Mouse (Mus musculus) ES-E14 (cell line): ENCODE results near the gene Bcar3. TPM values are rescaled to one million over a fixed set of nuclear protein-coding genes. Genes with fewer than 3 reads are reported as not detected.
A peak's percentile ranks its signal among the peaks of the same experiment; 100 is the strongest.
"Not testable (repeated sequence)": the region's sequence is repeated elsewhere in the genome, so short reads cannot be mapped to it uniquely, and the experiment has no call there.

Experiments
- DNase-seq: peaks from one replicate; pipeline ENCODE4 v3.0.0-alpha.2; 2013; ENCODE audit warnings: low read depth, low spot score
- H3K27ac ChIP-seq: 2 replicates; pipeline ENCODE4 v1.5.1; 2012; ENCODE audit warnings: low read depth, mild to moderate bottlenecking, low read length, moderate library complexity, mixed read lengths; ENCODE audit not compliant: poor library complexity, insufficient read depth, severe bottlenecking
- H3K36me3 ChIP-seq: 2 replicates; pipeline ENCODE4 v1.6.1; 2012; ENCODE audit warnings: mild to moderate bottlenecking, low read length, moderate library complexity, mixed read lengths; ENCODE audit not compliant: control insufficient read depth, poor library complexity, insufficient read depth, severe bottlenecking
- H3K4me1 ChIP-seq, 2 experiments: fragments of 150-350 bp in 1 of 2; sonication (generic) in 1 of 2; 2 replicates each; pipeline ENCODE4 v1.6.1; 2012; ENCODE audit warnings: low read length in 2 of 2, mild to moderate bottlenecking in 1 of 2, mixed read lengths in 1 of 2; ENCODE audit not compliant: control insufficient read depth in 2 of 2, insufficient read depth in 2 of 2, poor library complexity in 1 of 2
- H3K4me3 ChIP-seq, 2 experiments: fragments of 150-350 bp in 1 of 2; sonication (generic) in 1 of 2; 2 replicates each; pipeline ENCODE4 v1.5.1; 2012; ENCODE audit warnings: low read length in 2 of 2, low read depth in 1 of 2, mild to moderate bottlenecking in 1 of 2, mixed read lengths in 1 of 2; ENCODE audit not compliant: insufficient read depth in 1 of 2, poor library complexity in 1 of 2, severe bottlenecking in 1 of 2
- H3K9ac ChIP-seq: 2 replicates; pipeline ENCODE4 v1.6.1; 2012; ENCODE audit warnings: low read depth, mild to moderate bottlenecking, low read length, mixed read lengths; ENCODE audit not compliant: poor library complexity, insufficient read depth, severe bottlenecking
- H3K9me3 ChIP-seq: fragments of 150-350 bp; sonication (generic); 2 replicates; pipeline ENCODE4 v1.6.1; 2012; ENCODE audit warnings: low read depth, mild to moderate bottlenecking, low read length; ENCODE audit not compliant: control insufficient read depth, insufficient read depth
- CHD2 ChIP-seq: IDR thresholded peaks from 2 replicates; pipeline ENCODE4 v1.6.1; 2014; ENCODE audit warnings: mild to moderate bottlenecking, low read depth, low read length, inconsistent platforms
- HCFC1 ChIP-seq: IDR thresholded peaks from 2 replicates; pipeline ENCODE4 v1.6.1; 2012; ENCODE audit warnings: low read length, inconsistent platforms, borderline replicate concordance; ENCODE audit not compliant: insufficient read depth
- MAFK ChIP-seq: IDR thresholded peaks from 2 replicates; pipeline ENCODE4 v1.6.1; 2014; ENCODE audit warnings: mild to moderate bottlenecking, low read depth, low read length, inconsistent platforms; ENCODE audit not compliant: insufficient read depth
- ZC3H11A ChIP-seq: IDR thresholded peaks from 2 replicates; pipeline ENCODE4 v1.6.1; 2012; ENCODE audit warnings: low read depth, mild to moderate bottlenecking, inconsistent platforms, low read length, borderline replicate concordance
- ZNF384 ChIP-seq: IDR thresholded peaks from 2 replicates; pipeline ENCODE4 v1.6.1; 2012; ENCODE audit warnings: low read depth, low read length, inconsistent platforms
- in situ Hi-C, 2 experiments: fragments of 600-800 bp; cut with MboI; formaldehyde crosslinking; loops; one replicate each; pipeline ENCODE4 v1.15.1; 2025; ENCODE audit warnings: low sequenced_read_pairs in 2 of 2, inconsistent platforms in 1 of 2; ENCODE audit not compliant: unreplicated experiment in 2 of 2
- total RNA-seq: library from RNA; depleted of rRNA; stranded (reverse); fragments of 300-350 nt; gene quantifications from 2 replicates; pipeline ENCODE4 v1.2.3, GENCODE M21; 2012

The Bcar3 gene
- total RNA-seq, 1 experiment: 24.5 TPM

DNA sequence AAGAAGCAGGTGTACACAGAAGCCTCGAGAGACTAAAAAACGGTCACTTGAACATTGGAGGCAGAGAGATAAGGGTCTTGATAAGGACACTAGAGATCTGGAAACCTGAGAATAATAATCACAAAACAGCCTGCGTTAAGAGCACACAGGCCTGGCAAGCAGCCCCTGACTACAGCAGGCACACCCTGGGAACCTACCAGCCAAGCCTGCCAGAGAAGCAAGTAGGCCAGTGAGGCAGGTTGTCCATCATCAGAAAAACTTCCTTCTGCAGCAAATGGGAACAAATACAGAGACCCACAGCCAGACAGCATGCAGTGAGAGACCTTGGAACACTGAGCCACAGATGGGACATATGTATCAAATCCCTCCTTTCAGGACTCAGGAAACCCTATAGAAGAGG lies 93.8 kb downstream of the Bcar3 start:
- in situ Hi-C loops: no loop called here
- TF ChIP-seq MAFK: no peak
- TF ChIP-seq CHD2: no peak
- no peak for TF ChIP-seq ZNF384
- TF ChIP-seq HCFC1: no peak
- no peak for TF ChIP-seq ZC3H11A
- Histone ChIP-seq H3K4me3 (no peak overlapping the region), H3K36me3 (no peaks in the 10 kb centered on the region), H3K9ac (no peak overlapping the region), H3K27ac (no peak overlapping the region), H3K9me3 (no peaks in the 10 kb centered on the region), H3K4me1 (peaks cover 1 to 10% of the 10 kb centered on the region in 2 experiments; a peak in 1 of 4 replicates)
- DNase-seq: no peak

DNA sequence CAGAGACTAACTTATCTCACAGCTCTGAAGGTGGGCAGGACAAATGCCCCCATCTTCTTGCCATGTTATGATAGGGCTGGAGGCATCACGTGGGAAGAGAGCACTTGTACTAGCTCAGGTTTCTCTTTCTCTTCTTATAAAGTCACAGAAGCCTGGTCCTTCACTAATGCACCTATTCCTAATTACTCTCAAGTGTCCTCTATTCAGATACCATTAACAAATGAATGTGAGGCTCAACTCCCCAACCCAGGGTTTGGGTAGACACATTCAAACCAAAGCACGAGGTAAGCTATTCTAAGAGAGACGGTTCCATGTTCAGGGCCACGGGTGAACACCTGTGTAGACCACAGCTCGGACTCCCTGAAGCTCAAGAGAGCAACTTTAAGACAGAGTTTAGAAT lies 96.0 kb downstream of the Bcar3 start:
- Histone ChIP-seq H3K36me3 (no peaks in the 10 kb centered on the region), H3K4me3 (no peak overlapping the region), H3K4me1 (peaks cover 1 to 14% of the 10 kb centered on the region in 2 experiments; a peak in 1 of 4 replicates), H3K9me3 (no peaks in the 10 kb centered on the region), H3K27ac (peak overlapping the region; percentile 29; the same call in 1 of the 2 replicates), H3K9ac (no peak overlapping the region)
- no peak for TF ChIP-seq ZC3H11A
- no peak for TF ChIP-seq MAFK
- no peak for TF ChIP-seq HCFC1
- TF ChIP-seq CHD2: no peak
- TF ChIP-seq ZNF384: no peak
- in situ Hi-C loops: no loop called here
- DNase-seq: no peak

DNA sequence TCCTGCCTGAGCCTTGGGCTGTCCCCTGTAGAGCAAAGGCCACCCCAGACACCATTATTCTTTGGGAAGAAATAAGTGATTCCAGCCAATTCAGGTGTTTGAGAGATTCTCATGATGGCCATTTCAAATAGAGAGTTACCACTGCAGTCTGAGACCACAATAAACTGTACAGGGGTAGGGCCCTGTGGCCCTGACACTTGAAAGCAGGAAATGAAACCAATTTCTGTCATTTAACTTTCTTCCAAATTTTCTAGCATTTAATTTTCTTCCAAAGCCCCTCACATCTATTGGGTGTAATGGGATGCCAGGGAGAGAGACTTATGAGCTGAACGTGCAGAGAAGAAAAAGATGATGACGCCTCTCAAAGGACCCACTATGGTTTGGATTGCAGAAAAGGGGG lies 97.2 kb downstream of the Bcar3 start:
- no peak overlapping the region for H3K9ac ChIP-seq
- in situ Hi-C loops: no loop called here
- peaks cover 1 to 14% of the 10 kb centered on the region in 2 experiments; a peak in 1 of 4 replicates for H3K4me1 ChIP-seq

DNA sequence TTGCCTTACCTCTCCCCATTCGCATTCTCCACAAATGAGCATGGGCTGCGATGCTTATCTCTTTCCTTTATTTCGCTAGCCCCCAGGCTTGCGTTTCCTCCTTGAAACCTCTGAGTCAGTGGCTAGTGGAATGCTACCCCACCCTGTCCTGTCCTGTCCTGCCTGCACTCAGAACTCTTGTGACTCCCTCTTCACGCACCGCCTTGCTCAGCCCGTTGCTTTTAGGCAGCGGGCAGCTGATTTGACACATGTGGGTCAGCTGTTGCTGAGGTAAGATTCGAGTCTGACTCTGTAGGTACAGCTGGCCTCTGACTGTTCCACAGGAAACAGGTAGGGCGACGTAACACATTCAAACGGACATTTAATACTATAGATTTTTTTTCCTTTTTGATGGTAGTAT lies 97.9 kb downstream of the Bcar3 start:
- in situ Hi-C loops: no loop called here
- Histone ChIP-seq H3K4me1 (peaks cover 1 to 14% of the 10 kb centered on the region in 2 experiments; a peak in 1 of 4 replicates), H3K4me3 (no peak overlapping the region), H3K9ac (no peak overlapping the region), H3K27ac (no peak overlapping the region), H3K9me3 (no peaks in the 10 kb centered on the region), H3K36me3 (no peaks in the 10 kb centered on the region)
- no peak for DNase-seq
- TF ChIP-seq ZNF384: no peak
- TF ChIP-seq ZC3H11A: no peak
- TF ChIP-seq HCFC1: no peak
- TF ChIP-seq MAFK: no peak
- TF ChIP-seq CHD2: no peak

More for the DNA sequence above, 97.2 kb downstream of the Bcar3 start:
- Histone ChIP-seq H3K36me3 (no peaks in the 10 kb centered on the region), H3K9me3 (no peaks in the 10 kb centered on the region), H3K27ac (no peak overlapping the region), H3K4me3 (no peak overlapping the region)
- TF ChIP-seq ZNF384: no peak
- TF ChIP-seq MAFK: no peak
- no peak for TF ChIP-seq HCFC1
- TF ChIP-seq ZC3H11A: no peak
- no peak for TF ChIP-seq CHD2
- DNase-seq: no peak

DNA sequence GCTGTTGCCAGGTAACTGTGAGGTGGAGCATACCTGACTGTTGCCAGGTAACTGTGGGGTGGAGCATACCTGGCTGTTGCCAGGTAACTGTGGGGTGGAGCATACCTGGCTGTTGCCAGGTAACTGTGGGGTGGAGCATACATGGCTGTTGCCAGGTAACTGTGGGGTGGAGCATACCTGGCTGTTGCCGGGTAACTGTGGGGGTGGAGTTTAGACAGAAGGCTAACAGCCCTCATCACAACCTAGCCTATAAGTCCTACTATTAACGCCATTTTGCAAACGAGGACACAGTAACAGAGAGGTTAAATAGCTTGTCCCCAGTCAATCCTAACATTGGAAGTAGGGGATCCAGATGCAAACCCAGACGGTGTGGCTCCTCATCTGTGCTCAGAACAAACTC lies 99.5 kb downstream of the Bcar3 start:
- H3K9me3 ChIP-seq, H3K27ac ChIP-seq, H3K9ac ChIP-seq, H3K4me3 ChIP-seq, H3K36me3 ChIP-seq, DNase-seq, in situ Hi-C loops: not testable (repeated sequence)
- H3K4me1 ChIP-seq: peaks cover 1 to 14% of the 10 kb centered on the region in 2 experiments; a peak in 1 of 4 replicates
